Mouse (Mus musculus): ENCODE measurements around the gene Prn.

GRCm38 (mm10) chr2:131888233-131888632 lies 21.5 kb upstream of the Prn start:
- TF ChIP-seq CTCF (IDR thresholded peaks at IDR 0.05; ENCODE audit: borderline replicate concordance, control insufficient read depth, extremely low read depth, insufficient read depth, low read length, poor library complexity), result no peak
- no peak for TF ChIP-seq POLR2A (IDR thresholded peaks at IDR 0.05; ENCODE audit: control insufficient read depth, extremely low read depth, insufficient read depth, low read length, poor library complexity)

All from thymus, adult 2 months (tissue).